Mouse (Mus musculus): ENCODE results near the gene Clpx. TPM values are rescaled to one million over a fixed set of nuclear protein-coding genes. Genes with fewer than 3 reads are reported as not detected.

Clpx gene
- 29.9 and 31.9 TPM in 2 replicates for polyA plus RNA-seq (2015; fragmentation: Nextera tagmentation; extraction: Ambion mirVana)

GRCm38 (mm10) chr9:65293973-65294715 is at the start of gene Clpx:
Gene Clpx, plus strand, starts transcription at chr9:65294260.

GRCm38 (mm10) chr9:65264959-65265358 is 29.1 kb upstream of the Clpx start, which contains the start of gene Cilp:
Gene Cilp, plus strand, starts transcription at chr9:65265180.

GRCm38 (mm10) chr9:65345854-65346475 is 51.9 kb downstream of the Clpx start, which contains the start of gene Pdcd7:
Gene Pdcd7, plus strand, starts transcription at chr9:65346104.

GRCm38 (mm10) chr9:65360641-65361448 is 66.8 kb downstream of the Clpx start, which contains the start of gene Ubap1l:
Gene Ubap1l, plus strand, starts transcription at chr9:65361041.

Other genes starting within 250 kb of the Clpx start
- gene Igdcc4, start 192.8 kb upstream of the Clpx start, polyA plus RNA-seq (2015; fragmentation: Nextera tagmentation; extraction: Ambion mirVana) = 2.0 and 3.5 TPM in 2 replicates
- 0.18 TPM in 1 of 2 replicates, not detected in the other for gene Igdcc3, start 153.1 kb upstream of the Clpx start, polyA plus RNA-seq (2015; fragmentation: Nextera tagmentation; extraction: Ambion mirVana)
- 8.9 and 10.6 TPM in 2 replicates for gene Parp16, start 98.9 kb upstream of the Clpx start, polyA plus RNA-seq (2015; fragmentation: Nextera tagmentation; extraction: Ambion mirVana)
- gene Cilp, start 29.1 kb upstream of the Clpx start, polyA plus RNA-seq (2015; fragmentation: Nextera tagmentation; extraction: Ambion mirVana) = 0.32 and 0.90 TPM in 2 replicates
- gene Pdcd7, start 51.8 kb downstream of the Clpx start, polyA plus RNA-seq (2015; fragmentation: Nextera tagmentation; extraction: Ambion mirVana) = 7.1 and 8.2 TPM in 2 replicates
- 0.28 and 0.30 TPM in 2 replicates for gene Ubap1l, start 66.8 kb downstream of the Clpx start, polyA plus RNA-seq (2015; fragmentation: Nextera tagmentation; extraction: Ambion mirVana)
- gene Kbtbd13, start 97.4 kb downstream of the Clpx start, polyA plus RNA-seq (2015; fragmentation: Nextera tagmentation; extraction: Ambion mirVana) = 0.12 and 0.17 TPM in 2 replicates
- 1.7 and 2.4 TPM in 2 replicates for gene Rasl12, start 104.2 kb downstream of the Clpx start, polyA plus RNA-seq (2015; fragmentation: Nextera tagmentation; extraction: Ambion mirVana)
- not detected in 2 replicates for gene Slc51b, start 128.7 kb downstream of the Clpx start, polyA plus RNA-seq (2015; fragmentation: Nextera tagmentation; extraction: Ambion mirVana)
- gene Mtfmt, start 141.5 kb downstream of the Clpx start, polyA plus RNA-seq (2015; fragmentation: Nextera tagmentation; extraction: Ambion mirVana) = 8.6 and 11.7 TPM in 2 replicates
- 30.6 and 47.7 TPM in 2 replicates for gene Spg21, start 166.7 kb downstream of the Clpx start, polyA plus RNA-seq (2015; fragmentation: Nextera tagmentation; extraction: Ambion mirVana)
- gene Ankdd1a, start 225.9 kb downstream of the Clpx start, polyA plus RNA-seq (2015; fragmentation: Nextera tagmentation; extraction: Ambion mirVana) = 0.19 TPM in 1 of 2 replicates, not detected in the other

Data from spleen, postnatal 0 days (tissue).